Mouse (Mus musculus) intestine, embryonic 15.5 days (tissue): ENCODE measurements at regions not wholly inside any gene's neighbourhood (a gene's known extent, or its start where the extent isn't known, plus 50 kb on each side); places are given as distances from the start of the nearest gene placed in this dataset.
A peak's percentile ranks its signal among the peaks of the same experiment; 100 is the strongest.

Source experiments
- ATAC-seq: fragments of 200-750 bp; cut with Nextera tagmentation; 2 replicates; pipeline ENCODE4 v1.8.0; 2017; ENCODE audit warnings: moderate TSS enrichment, moderate library complexity
- H3K27ac ChIP-seq: fragments of 300-500 bp; sonication (generic); 2 replicates; pipeline ENCODE4 v1.5.1; 2015; ENCODE audit warnings: mild to moderate bottlenecking, inconsistent platforms
- H3K27me3 ChIP-seq: fragments of 300-500 bp; sonication (generic); replicated peaks from 2 replicates; pipeline ENCODE4 v1.6.1; 2015; ENCODE audit warnings: inconsistent platforms
- H3K36me3 ChIP-seq: fragments of 300-500 bp; sonication (generic); 2 replicates; pipeline ENCODE4 v1.6.1; 2015; ENCODE audit warnings: inconsistent platforms
- H3K4me1 ChIP-seq: fragments of 300-500 bp; sonication (generic); replicated peaks from 2 replicates; pipeline ENCODE4 v1.6.1; 2015; ENCODE audit warnings: inconsistent platforms
- H3K4me2 ChIP-seq: fragments of 300-500 bp; sonication (generic); replicated peaks from 2 replicates; pipeline ENCODE4 v1.6.1; 2015; ENCODE audit warnings: mild to moderate bottlenecking, inconsistent platforms
- H3K4me3 ChIP-seq: fragments of 300-500 bp; sonication (generic); replicated peaks from 2 replicates; pipeline ENCODE4 v1.5.1; 2015; ENCODE audit warnings: inconsistent platforms
- H3K9ac ChIP-seq: fragments of 300-500 bp; sonication (generic); 2 replicates; pipeline ENCODE4 v1.6.1; 2015; ENCODE audit warnings: inconsistent platforms
- H3K9me3 ChIP-seq: fragments of 300-500 bp; sonication (generic); 2 replicates; pipeline ENCODE4 v1.6.1; 2016; ENCODE audit warnings: inconsistent platforms
- WGBS: fragments of 180-500 bp; shearing (Covaris S2); methylation state at CpG from one replicate; pipeline ENCODE4 v1.1.7; 2015; 5-methylcytosine and 5-hydroxymethylcytosine counted together

- Histone ChIP-seq H3K27ac (no peak overlapping the region), H3K27me3 (no peaks in the 10 kb centered on the region), H3K4me3 (no peak overlapping the region), H3K9ac (no peak overlapping the region), H3K4me2 (no peak overlapping the region), H3K36me3 (no peaks in the 10 kb centered on the region), H3K9me3 (no peaks in the 10 kb centered on the region), H3K4me1 (peaks cover 25% of the 10 kb centered on the region)
- no peak for ATAC-seq
- WGBS = 47% methylated on average over 2 of the region's 2 CpGs
These were observed 73.4 kb downstream of the Phlda1 start for GRCm38 (mm10) chr10:111579481-111579880.

GRCm38 (mm10) chr10:111580401-111581100, 74.5 kb downstream of the Phlda1 start:
- H3K9me3 ChIP-seq = no peaks in the 10 kb centered on the region
- no peaks in the 10 kb centered on the region for H3K27me3 ChIP-seq
- 42% methylated on average over 11 of the region's 11 CpGs for WGBS
- H3K4me3 ChIP-seq = no peak overlapping the region
- H3K27ac ChIP-seq = no peak overlapping the region
- ATAC-seq = no peak
- H3K9ac ChIP-seq = no peak overlapping the region
- peaks cover 15% of the 10 kb centered on the region for H3K4me1 ChIP-seq
- no peaks in the 10 kb centered on the region for H3K36me3 ChIP-seq
- no peak overlapping the region for H3K4me2 ChIP-seq

- no peak overlapping the region for H3K4me2 ChIP-seq
- peaks cover 5% of the 10 kb centered on the region for H3K4me1 ChIP-seq
- ATAC-seq = no peak
- H3K27ac ChIP-seq = no peak overlapping the region
- H3K9me3 ChIP-seq = no peaks in the 10 kb centered on the region
- no peak overlapping the region for H3K4me3 ChIP-seq
- WGBS = 79% methylated on average over 3 of the region's 3 CpGs
- no peaks in the 10 kb centered on the region for H3K36me3 ChIP-seq
- no peak overlapping the region for H3K9ac ChIP-seq
- H3K27me3 ChIP-seq = no peaks in the 10 kb centered on the region
These were observed 75.8 kb downstream of the Phlda1 start for GRCm38 (mm10) chr10:111581847-111582246.

- Histone ChIP-seq H3K4me3 (no peak overlapping the region), H3K4me2 (no peak overlapping the region), H3K4me1 (peaks cover 3% of the 10 kb centered on the region), H3K9me3 (no peaks in the 10 kb centered on the region), H3K27ac (no peak overlapping the region), H3K36me3 (no peaks in the 10 kb centered on the region), H3K27me3 (no peaks in the 10 kb centered on the region), H3K9ac (no peak overlapping the region)
- ATAC-seq = no peak
- 75% methylated on average over 14 of the region's 14 CpGs for WGBS
These were observed 76.4 kb downstream of the Phlda1 start for GRCm38 (mm10) chr10:111582321-111583123.

DNA sequence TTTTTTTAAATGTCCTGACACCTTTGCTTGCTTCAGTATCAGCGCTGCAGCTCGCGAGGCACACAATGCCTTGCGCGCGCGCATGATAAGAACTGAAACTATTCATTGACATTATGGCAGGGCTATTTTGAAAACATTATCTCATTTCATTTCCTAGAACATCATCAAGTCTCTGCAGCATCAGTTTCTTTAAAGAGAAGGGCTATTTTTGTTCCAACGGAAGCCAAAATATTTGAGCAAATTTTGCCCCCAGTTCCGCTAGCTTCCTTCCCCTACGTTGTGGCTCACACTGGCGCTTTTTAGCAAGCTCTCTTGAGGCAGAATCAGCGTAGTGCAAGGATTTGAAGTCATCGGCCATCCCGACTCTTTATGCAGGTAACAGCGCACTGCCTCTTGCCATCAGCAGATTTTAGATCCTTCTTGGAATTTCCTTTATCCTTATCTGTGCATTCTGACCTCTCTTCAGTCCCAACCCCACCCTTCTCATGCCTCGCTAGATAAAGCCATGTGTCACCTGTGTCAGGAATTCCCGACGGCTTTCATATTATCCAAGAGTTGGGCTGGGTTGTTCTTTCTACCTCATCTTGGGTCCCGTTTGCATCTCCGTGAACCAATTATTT, 77.1 kb downstream of the Phlda1 start:
- WGBS = 85% methylated on average over 20 of the region's 20 CpGs
- Histone ChIP-seq H3K27me3 (no peaks in the 10 kb centered on the region), H3K9ac (no peak overlapping the region), H3K9me3 (no peaks in the 10 kb centered on the region), H3K27ac (no peak overlapping the region), H3K4me3 (no peak overlapping the region), H3K4me1 (peaks cover 3% of the 10 kb centered on the region), H3K4me2 (no peak overlapping the region), H3K36me3 (no peaks in the 10 kb centered on the region)
- ATAC-seq = peak; percentile 35; the same call in 1 of the 2 replicates

DNA sequence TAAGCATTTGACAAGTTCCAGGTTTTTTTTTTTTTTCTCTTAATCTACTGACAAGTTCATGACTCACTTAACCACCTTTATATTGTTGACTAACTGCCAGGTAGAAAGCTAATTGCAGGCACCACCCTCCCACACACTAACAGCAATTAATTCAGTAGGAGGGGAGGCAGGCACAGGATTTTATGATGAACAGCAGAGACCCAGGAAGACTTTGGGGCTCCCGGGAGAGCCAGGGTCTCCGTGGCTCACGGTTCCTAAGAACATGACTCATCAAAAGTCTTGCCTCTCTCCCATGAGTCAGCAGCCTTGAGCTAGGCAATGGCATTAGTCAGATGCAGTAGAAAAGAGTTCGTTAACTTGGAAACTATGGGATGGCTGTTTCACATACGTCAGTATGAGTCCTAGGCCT, 77.7 kb downstream of the Phlda1 start:
- Histone ChIP-seq H3K4me3 (no peak overlapping the region), H3K9ac (no peak overlapping the region), H3K27me3 (no peaks in the 10 kb centered on the region), H3K36me3 (no peaks in the 10 kb centered on the region), H3K9me3 (no peaks in the 10 kb centered on the region), H3K4me1 (peaks cover 3% of the 10 kb centered on the region), H3K4me2 (no peak overlapping the region), H3K27ac (no peak overlapping the region)
- 75% methylated on average over 5 of the region's 5 CpGs for WGBS
- no peak for ATAC-seq

DNA sequence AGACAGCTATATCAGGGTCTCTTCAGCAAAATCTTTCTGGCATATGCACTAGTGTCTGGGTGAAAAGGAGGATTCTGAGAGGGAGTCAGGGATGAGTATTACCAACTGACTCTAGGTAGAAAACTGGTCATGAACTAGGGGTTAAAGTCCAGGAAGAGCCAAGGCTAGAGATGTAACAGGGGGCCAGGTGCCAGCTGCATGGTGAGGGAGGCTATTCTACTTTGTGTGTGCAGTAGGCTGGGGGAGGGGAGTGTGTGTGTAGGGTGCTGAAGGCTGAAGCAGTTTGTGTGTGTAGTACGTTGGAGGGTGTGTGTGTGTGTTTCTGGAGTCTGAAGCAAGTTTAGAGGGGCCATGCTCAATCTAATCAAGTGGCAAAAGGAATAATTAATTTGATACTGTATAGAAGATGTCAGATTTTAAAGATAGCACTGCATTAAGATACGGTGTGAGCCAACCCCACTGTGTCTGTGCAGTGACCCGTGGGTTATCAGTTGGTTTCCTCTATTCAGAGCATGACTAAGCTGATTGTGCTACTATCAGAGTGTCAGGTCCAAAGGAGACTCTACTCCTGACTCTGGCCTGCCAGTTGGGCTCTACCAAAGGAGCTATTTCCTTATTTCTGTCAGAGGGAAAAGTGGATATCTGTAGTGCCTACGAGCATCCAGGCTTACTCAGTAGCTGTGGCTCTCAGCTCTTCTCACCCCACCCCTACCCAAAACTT, 82.0 kb downstream of the Phlda1 start:
- 41% methylated on average over 4 of the region's 4 CpGs for WGBS
- Histone ChIP-seq H3K4me2 (no peak overlapping the region), H3K9ac (no peak overlapping the region), H3K9me3 (no peaks in the 10 kb centered on the region), H3K4me1 (no peaks in the 10 kb centered on the region), H3K27me3 (no peaks in the 10 kb centered on the region), H3K4me3 (no peak overlapping the region), H3K27ac (no peak overlapping the region), H3K36me3 (no peaks in the 10 kb centered on the region)
- ATAC-seq = peak; percentile 97

DNA sequence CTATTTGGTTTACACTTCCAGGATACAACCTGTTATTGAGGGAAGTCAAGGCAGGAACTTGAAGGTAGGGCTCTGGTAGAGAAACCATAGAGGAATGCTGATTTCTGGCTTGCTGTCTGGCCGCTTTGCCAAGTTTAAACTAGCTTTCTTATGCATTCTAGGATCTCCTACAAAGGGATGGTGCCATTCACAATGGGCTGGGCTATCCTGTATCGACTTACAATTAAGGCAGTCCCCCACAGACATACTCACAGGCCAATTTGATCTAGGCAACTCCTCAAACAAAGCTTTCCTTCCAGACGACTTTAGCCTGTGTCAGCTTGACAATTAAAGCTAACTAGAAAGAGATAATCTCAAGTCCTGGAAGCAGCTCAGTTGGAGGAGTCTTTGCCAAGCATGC, 83.1 kb downstream of the Phlda1 start:
- Histone ChIP-seq H3K4me2 (no peak overlapping the region), H3K36me3 (no peaks in the 10 kb centered on the region), H3K4me1 (no peaks in the 10 kb centered on the region), H3K9me3 (no peaks in the 10 kb centered on the region), H3K27me3 (no peaks in the 10 kb centered on the region), H3K4me3 (no peak overlapping the region), H3K27ac (no peak overlapping the region), H3K9ac (no peak overlapping the region)
- no peak for ATAC-seq
- WGBS = 70% methylated on average over 3 of the region's 3 CpGs

DNA sequence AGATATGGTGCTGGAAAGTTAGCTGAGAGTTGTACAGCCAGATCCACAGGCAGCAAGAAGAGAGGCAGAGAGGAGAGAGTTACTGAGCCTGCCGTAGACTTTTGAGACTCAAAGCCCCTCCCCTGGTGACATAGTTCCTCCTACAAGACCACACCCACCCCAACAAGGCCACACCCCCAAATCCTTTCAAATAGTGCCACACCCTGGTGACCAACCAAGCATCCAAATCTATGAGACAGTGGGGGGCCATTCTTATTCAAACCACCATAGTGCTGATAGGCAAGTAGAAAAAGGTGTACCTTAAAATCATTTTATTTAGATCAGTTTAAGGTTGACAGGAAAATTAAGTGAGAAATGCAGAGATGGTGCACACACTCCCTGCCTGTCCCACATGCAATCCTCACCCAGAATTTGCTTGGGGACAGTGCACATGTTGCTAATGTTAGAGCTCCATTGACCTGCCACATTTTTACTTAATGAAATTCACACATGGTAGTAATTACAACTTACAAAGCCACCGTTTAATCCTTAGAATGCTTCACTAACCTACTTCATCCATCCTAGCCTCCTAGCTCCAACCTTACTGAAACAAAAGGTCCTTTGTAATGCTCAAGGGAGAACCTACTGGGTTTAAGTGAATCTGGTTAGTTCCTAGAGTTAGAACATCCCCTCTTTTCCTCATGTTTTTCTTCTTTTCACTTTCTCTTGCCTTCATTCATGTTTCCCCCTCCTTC, 86.5 kb downstream of the Phlda1 start:
- no peaks in the 10 kb centered on the region for H3K9me3 ChIP-seq
- no peaks in the 10 kb centered on the region for H3K36me3 ChIP-seq
- no peaks in the 10 kb centered on the region for H3K27me3 ChIP-seq
- H3K4me1 ChIP-seq = peaks cover 14% of the 10 kb centered on the region
- WGBS = 92% methylated on average over 2 of the region's 2 CpGs
- H3K27ac ChIP-seq = no peak overlapping the region
- ATAC-seq = no peak
- H3K9ac ChIP-seq = no peak overlapping the region
- no peak overlapping the region for H3K4me2 ChIP-seq
- no peak overlapping the region for H3K4me3 ChIP-seq

DNA sequence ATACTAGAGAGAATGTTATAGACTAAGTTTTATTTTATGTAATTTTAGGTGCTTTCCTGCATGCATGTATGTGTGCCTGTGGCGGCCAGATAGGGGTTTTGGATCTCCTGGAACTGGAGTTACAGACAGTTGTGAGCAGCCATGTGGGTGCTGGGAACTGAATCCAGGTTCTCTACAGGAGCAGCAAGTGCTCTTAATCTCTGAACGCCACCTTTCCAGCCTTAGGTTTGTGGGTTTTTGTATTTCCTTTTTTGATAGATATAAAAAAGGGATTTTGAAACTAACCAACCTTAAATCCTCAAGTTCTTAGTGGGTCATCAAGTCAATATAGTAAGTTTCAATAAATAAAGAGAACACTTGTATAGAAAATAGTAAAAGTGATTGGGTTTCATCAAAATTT, 87.2 kb downstream of the Phlda1 start:
- no peaks in the 10 kb centered on the region for H3K27me3 ChIP-seq
- H3K9me3 ChIP-seq = no peaks in the 10 kb centered on the region
- no peak overlapping the region for H3K4me3 ChIP-seq
- H3K4me2 ChIP-seq = no peak overlapping the region
- H3K27ac ChIP-seq = no peak overlapping the region
- ATAC-seq = no peak
- no peaks in the 10 kb centered on the region for H3K36me3 ChIP-seq
- WGBS = 93% methylated on average over 2 of the region's 2 CpGs
- no peak overlapping the region for H3K9ac ChIP-seq
- peaks cover 14% of the 10 kb centered on the region for H3K4me1 ChIP-seq

GRCm38 (mm10) chr10:111594171-111594570, 88.1 kb downstream of the Phlda1 start:
- Histone ChIP-seq H3K4me1 (peaks cover 14% of the 10 kb centered on the region), H3K27ac (no peak overlapping the region), H3K4me3 (no peak overlapping the region), H3K9ac (no peak overlapping the region), H3K27me3 (no peaks in the 10 kb centered on the region), H3K4me2 (peak overlapping the region; percentile 45), H3K36me3 (no peaks in the 10 kb centered on the region), H3K9me3 (no peaks in the 10 kb centered on the region)
- WGBS = 78% methylated on average over 11 of the region's 11 CpGs
- ATAC-seq = no peak

DNA sequence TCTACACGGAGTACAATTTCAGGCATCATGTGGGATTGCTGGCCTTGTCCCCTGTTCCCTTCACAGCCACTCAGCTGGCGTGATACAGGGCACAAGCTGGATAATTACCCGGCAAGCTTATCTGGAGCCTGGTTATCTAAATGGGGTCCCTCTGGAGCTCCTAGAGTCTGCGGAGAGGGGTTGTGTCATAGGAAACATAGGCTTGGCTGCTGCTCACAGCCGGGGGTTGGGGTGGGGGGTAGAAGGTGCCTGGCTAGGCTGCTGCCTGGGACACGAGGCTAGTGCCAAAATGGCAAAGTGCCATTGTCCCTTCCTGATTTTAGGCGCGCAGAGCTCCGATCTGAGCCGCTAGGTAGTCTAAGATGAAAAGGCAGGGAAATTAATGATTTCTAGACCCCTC, 88.6 kb downstream of the Phlda1 start:
- H3K4me1 ChIP-seq = peaks cover 18% of the 10 kb centered on the region
- H3K27ac ChIP-seq = no peak overlapping the region
- 60% methylated on average over 10 of the region's 10 CpGs for WGBS
- no peaks in the 10 kb centered on the region for H3K27me3 ChIP-seq
- H3K4me3 ChIP-seq = no peak overlapping the region
- no peak for ATAC-seq
- no peaks in the 10 kb centered on the region for H3K9me3 ChIP-seq
- no peak overlapping the region for H3K9ac ChIP-seq
- peak overlapping the region; percentile 45 for H3K4me2 ChIP-seq
- no peaks in the 10 kb centered on the region for H3K36me3 ChIP-seq
